Mouse (Mus musculus) testis, adult 2 months (tissue): ENCODE measurements around the gene Ankrd65. TPM values are rescaled to one million over a fixed set of nuclear protein-coding genes. Genes with fewer than 3 reads are reported as not detected.
"Not testable (repeated sequence)": the region's sequence is repeated elsewhere in the genome, so short reads cannot be mapped to it uniquely, and the experiment has no call there.

Source experiments
- H3K27ac ChIP-seq: fragments of 200-500 bp; 2 replicates; pipeline ENCODE4 v1.5.1; 2012; ENCODE audit warnings: low read depth, low read length; ENCODE audit not compliant: control insufficient read depth, insufficient read depth
- H3K27me3 ChIP-seq: fragments of 200-500 bp; 2 replicates; pipeline ENCODE4 v1.6.1; 2012; ENCODE audit warnings: mild to moderate bottlenecking, low read length, moderate library complexity; ENCODE audit not compliant: control insufficient read depth, insufficient read depth
- H3K36me3 ChIP-seq: fragments of 200-500 bp; 2 replicates; pipeline ENCODE4 v1.6.1; 2012; ENCODE audit warnings: mild to moderate bottlenecking, low read length; ENCODE audit not compliant: control insufficient read depth, insufficient read depth
- H3K4me1 ChIP-seq: fragments of 200-500 bp; 2 replicates; pipeline ENCODE4 v1.6.1; 2012; ENCODE audit warnings: low read length; ENCODE audit not compliant: control insufficient read depth, insufficient read depth
- H3K4me3 ChIP-seq: fragments of 200-500 bp; 2 replicates; pipeline ENCODE4 v1.5.1; 2012; ENCODE audit warnings: low read depth, mild to moderate bottlenecking, low read length, moderate library complexity, mixed read lengths; ENCODE audit not compliant: control insufficient read depth
- CTCF ChIP-seq: fragments of 200-500 bp; IDR thresholded peaks from 2 replicates; pipeline ENCODE4 v1.5.1; 2012; ENCODE audit warnings: low read depth, mild to moderate bottlenecking, inconsistent platforms, low read length, moderate library complexity; ENCODE audit not compliant: control insufficient read depth, insufficient read depth, insufficient replicate concordance
- POLR2A ChIP-seq: fragments of 200-500 bp; IDR thresholded peaks from 2 replicates; pipeline ENCODE4 v1.6.1; 2012; ENCODE audit warnings: low read depth, mild to moderate bottlenecking, inconsistent platforms, low read length, moderate library complexity; ENCODE audit not compliant: control insufficient read depth
- polyA plus RNA-seq: library from polyadenylated mRNA; depleted of rRNA; stranded (reverse); fragments of >200 nt; gene quantifications from 2 replicates; pipeline ENCODE4 v1.2.3, GENCODE M21; 2012; rRNA removed

Gene Ankrd65
- polyA plus RNA-seq: 0.08 and 0.27 TPM in 2 replicates

GRCm38 (mm10) chr4:155790021-155790489 lies at the start of gene Ankrd65:
Gene Ankrd65, plus strand, starts transcription at chr4:155790439.
- Histone ChIP-seq H3K27me3 (no peaks in the 10 kb centered on the region), H3K4me1 (peaks cover 4% of the 10 kb centered on the region), H3K36me3 (no peaks in the 10 kb centered on the region), H3K4me3 (no peak within 1 kb of the TSS), H3K27ac (no peak within 1 kb of the TSS)
- no peak for TF ChIP-seq CTCF
- no peak for TF ChIP-seq POLR2A

DNA sequence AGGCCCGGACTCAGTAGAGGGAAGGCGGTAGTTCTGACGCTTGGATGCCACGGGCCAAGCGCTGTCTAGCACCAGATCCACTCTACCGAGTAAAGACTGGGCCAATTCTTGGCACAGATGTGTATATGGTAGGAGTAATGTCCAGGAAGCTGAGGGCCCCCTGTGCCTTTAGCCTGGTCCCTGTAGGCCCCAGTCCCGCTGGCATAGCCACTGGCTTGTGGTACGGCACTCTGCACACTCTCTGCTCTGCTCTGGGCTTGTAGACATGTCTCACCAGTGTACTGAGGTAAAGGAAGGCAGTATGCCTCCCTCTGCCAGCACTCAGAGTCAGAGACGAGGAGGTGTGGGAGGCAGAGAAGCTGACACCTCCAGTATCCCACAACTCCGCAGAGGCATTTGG lies 49.6 kb upstream of the Ankrd65 start:
- not testable (repeated sequence) for H3K27me3 ChIP-seq, H3K4me1 ChIP-seq, H3K36me3 ChIP-seq, H3K27ac ChIP-seq, H3K4me3 ChIP-seq

DNA sequence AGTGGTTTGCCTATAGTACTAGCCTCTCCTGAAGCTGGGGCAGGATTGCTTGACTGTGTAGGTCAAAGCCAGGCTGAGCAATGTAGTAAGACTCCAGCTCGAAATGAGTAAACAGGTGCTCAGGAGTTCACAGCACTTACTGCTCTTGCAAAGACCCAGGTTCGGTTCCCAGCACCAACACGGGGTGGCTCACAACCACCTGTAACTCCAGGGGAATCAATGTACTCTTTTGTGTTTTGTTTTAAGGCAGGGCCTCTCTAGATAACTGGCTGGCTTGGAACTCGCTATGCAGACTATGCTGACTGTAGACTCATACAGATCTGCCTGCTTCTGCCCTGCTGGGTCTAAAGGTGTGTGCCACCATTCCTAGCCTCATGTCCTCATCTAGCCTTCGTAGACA lies 47.6 kb upstream of the Ankrd65 start:
- Histone ChIP-seq H3K27me3 (no peaks in the 10 kb centered on the region), H3K4me3 (no peak overlapping the region), H3K4me1 (peaks cover 5% of the 10 kb centered on the region), H3K27ac (no peak overlapping the region), H3K36me3 (no peaks in the 10 kb centered on the region)
- TF ChIP-seq CTCF (no peak), POLR2A (no peak)

GRCm38 (mm10) chr4:155744474-155744873 lies 45.8 kb upstream of the Ankrd65 start:
- TF ChIP-seq POLR2A (no peak), CTCF (no peak)
- H3K4me1 ChIP-seq: peaks cover 5% of the 10 kb centered on the region
- no peaks in the 10 kb centered on the region for H3K36me3 ChIP-seq
- H3K27ac ChIP-seq: no peak overlapping the region
- no peak overlapping the region for H3K4me3 ChIP-seq
- H3K27me3 ChIP-seq: no peaks in the 10 kb centered on the region

GRCm38 (mm10) chr4:155745136-155745535 lies 45.1 kb upstream of the Ankrd65 start:
- Histone ChIP-seq H3K4me3 (no peak overlapping the region), H3K27me3 (no peaks in the 10 kb centered on the region), H3K36me3 (no peaks in the 10 kb centered on the region), H3K27ac (no peak overlapping the region), H3K4me1 (peaks cover 2% of the 10 kb centered on the region; the same call in 1 of the 2 replicates)
- TF ChIP-seq CTCF: no peak
- TF ChIP-seq POLR2A: no peak

DNA sequence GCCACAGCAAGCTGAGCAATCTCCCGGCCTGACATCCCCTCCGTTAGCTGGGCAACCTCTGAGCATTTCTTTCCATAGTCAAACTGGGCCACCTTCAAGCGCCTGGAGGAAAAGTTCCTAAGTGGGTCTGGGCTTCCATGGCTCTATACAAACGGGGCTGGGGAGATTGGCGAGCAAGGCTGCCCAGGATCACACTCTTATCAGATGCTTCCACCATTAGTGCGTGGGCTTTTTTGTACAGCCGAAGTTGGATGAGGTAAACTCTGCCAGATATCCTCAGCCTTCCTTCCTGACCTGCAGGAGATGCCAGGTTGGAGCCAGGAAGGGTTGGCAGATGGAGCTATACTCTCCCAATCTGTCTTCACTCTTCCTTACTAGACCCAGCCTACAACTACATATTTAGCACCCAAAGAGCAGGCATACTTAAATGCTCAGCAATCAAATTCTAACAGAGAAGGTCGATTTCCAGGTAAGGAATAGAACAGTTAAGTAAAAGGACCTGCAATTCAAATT lies 44.1 kb upstream of the Ankrd65 start:
- Histone ChIP-seq H3K27me3 (no peaks in the 10 kb centered on the region), H3K36me3 (no peaks in the 10 kb centered on the region), H3K27ac (no peak overlapping the region), H3K4me1 (peaks cover 2% of the 10 kb centered on the region; the same call in 1 of the 2 replicates), H3K4me3 (no peak overlapping the region)
- TF ChIP-seq CTCF: no peak
- no peak for TF ChIP-seq POLR2A

DNA sequence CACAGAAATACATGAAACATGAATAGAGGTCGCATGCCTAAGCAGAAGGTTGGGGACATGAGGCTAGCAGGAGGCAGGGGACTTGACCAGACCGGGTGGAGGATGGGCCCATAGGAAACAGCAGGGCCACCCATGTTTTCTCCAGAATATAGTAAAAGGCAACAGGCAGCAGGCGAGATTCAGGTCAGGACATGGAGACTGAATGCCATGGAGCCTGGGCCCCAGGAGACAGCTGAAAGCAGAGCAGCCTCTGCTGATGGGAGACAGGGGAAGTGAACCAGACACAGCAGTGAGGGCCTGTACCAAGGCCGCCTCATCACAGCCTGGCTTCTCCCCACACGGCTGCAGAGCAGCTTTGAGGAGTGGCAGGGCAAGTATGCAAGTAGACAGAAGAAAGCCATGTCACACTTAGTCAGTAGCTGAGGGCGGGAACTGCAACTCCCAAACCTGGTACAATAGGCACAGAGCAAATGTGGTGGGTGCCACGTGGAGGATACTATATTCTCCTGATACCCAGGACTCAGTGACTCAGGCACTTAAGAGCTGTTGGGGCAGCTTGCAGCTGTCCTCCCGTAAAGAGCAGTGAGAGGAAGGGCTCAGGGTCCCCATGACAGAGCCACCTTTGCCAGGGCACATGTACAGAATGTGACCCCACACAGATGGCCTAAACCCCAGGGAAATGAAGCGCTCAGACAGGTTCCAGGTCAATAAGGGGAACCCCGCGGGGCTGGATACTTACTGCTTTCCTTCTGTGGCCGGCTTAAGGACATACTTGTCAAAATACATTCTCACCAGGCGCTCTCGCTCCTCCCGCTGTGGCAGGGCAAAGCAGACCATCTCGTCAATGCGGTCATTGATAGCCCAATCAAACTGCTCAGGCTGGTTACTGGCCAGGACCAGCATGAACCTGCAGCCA lies 43.4 kb upstream of the Ankrd65 start:
- H3K36me3 ChIP-seq: no peaks in the 10 kb centered on the region
- H3K27me3 ChIP-seq: no peaks in the 10 kb centered on the region
- H3K4me3 ChIP-seq: no peak overlapping the region
- H3K4me1 ChIP-seq: peaks cover 2% of the 10 kb centered on the region; the same call in 1 of the 2 replicates
- TF ChIP-seq CTCF (no peak), POLR2A (no peak)
- H3K27ac ChIP-seq: no peak overlapping the region
